Mouse (Mus musculus): Measurements from ENCODE around the gene Lce6a. TPM values are rescaled to one million over a fixed set of nuclear protein-coding genes. Genes with fewer than 3 reads are reported as not detected.

Lce6a gene
- polyA plus RNA-seq (2015; fragmentation: Nextera tagmentation; extraction: Ambion mirVana): not detected in 2 replicates

- no peaks in the 10 kb centered on the region for H3K36me3 ChIP-seq
- H3K4me2 ChIP-seq: no peak within 1 kb of the TSS
- H3K27ac ChIP-seq: no peak within 1 kb of the TSS
- H3K9ac ChIP-seq: no peak within 1 kb of the TSS
- H3K9me3 ChIP-seq (replicated peaks): no peaks in the 10 kb centered on the region
- ATAC-seq (ENCODE audit: low read depth): no peak
- WGBS (ENCODE audit: insufficient replicate concordance): 44% methylated on average over 2 of the region's 2 CpGs
- no peak within 1 kb of the TSS for H3K4me3 ChIP-seq (replicated peaks)
- no peaks in the 10 kb centered on the region for H3K4me1 ChIP-seq (replicated peaks)
- no peaks in the 10 kb centered on the region for H3K27me3 ChIP-seq
- no peak for DNase-seq
Observed at GRCm38 (mm10) chr3:92621560-92621959, at the start of gene Lce6a. Gene Lce6a, minus strand, starts transcription at chr3:92621660.

- H3K9ac ChIP-seq: no peak within 1 kb of the TSS
- H3K27ac ChIP-seq: no peak within 1 kb of the TSS
- no peaks in the 10 kb centered on the region for H3K4me1 ChIP-seq (replicated peaks)
- ATAC-seq (ENCODE audit: low read depth) (no peak), DNase-seq (no peak)
- no peaks in the 10 kb centered on the region for H3K36me3 ChIP-seq
- no peaks in the 10 kb centered on the region for H3K9me3 ChIP-seq (replicated peaks)
- H3K4me3 ChIP-seq (replicated peaks): no peak within 1 kb of the TSS
- H3K4me2 ChIP-seq: no peak within 1 kb of the TSS
- H3K27me3 ChIP-seq: no peaks in the 10 kb centered on the region
Observed at GRCm38 (mm10) chr3:92670215-92670614, 48.8 kb upstream of the Lce6a start, which contains the start of gene Lce1a2. Gene Lce1a2, minus strand, starts transcription at chr3:92670315.

DNA sequence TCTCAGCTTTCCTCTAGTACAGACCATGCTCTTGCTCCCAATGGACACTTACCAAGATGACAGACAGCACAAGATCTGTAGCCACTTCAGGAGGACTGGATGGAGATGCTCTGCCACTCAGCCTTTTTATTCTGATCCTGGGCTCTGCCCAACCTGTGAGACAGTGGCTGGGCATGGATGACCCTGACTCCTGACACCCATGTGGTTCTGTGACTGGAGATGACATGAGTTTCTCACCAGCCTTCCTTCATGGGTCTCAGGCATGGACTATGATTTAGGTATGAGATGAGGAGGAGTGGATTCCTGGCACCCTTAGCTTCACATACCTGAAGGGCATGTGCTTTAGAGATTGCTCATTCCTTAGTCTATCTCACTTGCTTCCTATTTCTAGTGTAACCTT is 35.4 kb upstream of the Lce6a start, which contains the start of gene Lce1b:
Lce1b (minus strand) TSS at position 101 of the 400 bp plus-strand sequence.
- no peak within 1 kb of the TSS for H3K4me2 ChIP-seq
- no peak within 1 kb of the TSS for H3K4me3 ChIP-seq (replicated peaks)
- no peaks in the 10 kb centered on the region for H3K36me3 ChIP-seq
- H3K4me1 ChIP-seq (replicated peaks): no peaks in the 10 kb centered on the region
- no peaks in the 10 kb centered on the region for H3K27me3 ChIP-seq
- DNase-seq: no peak
- no peaks in the 10 kb centered on the region for H3K9me3 ChIP-seq (replicated peaks)
- no peak within 1 kb of the TSS for H3K9ac ChIP-seq
- H3K27ac ChIP-seq: no peak within 1 kb of the TSS
- no peak for ATAC-seq (ENCODE audit: low read depth)

DNA sequence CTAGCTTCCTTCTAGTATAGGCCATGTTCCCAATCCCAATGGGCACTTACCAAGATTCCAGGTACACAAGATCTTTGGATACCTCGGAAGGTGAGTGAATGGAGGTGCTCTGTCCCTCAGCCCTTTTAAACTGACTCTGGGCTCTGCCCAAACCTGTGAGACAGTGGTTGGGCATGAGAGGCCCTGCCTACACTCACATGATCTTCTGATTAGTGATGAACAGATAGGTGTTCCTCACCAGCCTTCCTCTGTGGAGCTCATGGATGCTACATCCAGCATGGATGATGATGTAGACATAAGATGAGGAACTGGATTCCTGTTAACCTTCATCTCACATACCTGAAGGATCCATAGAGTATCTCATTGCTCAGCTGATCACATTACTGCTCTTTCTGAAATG is 26.7 kb upstream of the Lce6a start, which contains the start of gene Lce1a1:
Lce1a1 (minus strand) TSS at position 101 of the 400 bp plus-strand sequence.
- 58% methylated on average over 1 of the region's 1 CpGs for WGBS (ENCODE audit: insufficient replicate concordance)
- no peak for ATAC-seq (ENCODE audit: low read depth)
- H3K9me3 ChIP-seq (replicated peaks): no peaks in the 10 kb centered on the region
- no peaks in the 10 kb centered on the region for H3K36me3 ChIP-seq
- no peaks in the 10 kb centered on the region for H3K27me3 ChIP-seq
- DNase-seq: no peak
- H3K9ac ChIP-seq: no peak within 1 kb of the TSS
- H3K4me3 ChIP-seq (replicated peaks): no peak within 1 kb of the TSS
- H3K4me1 ChIP-seq (replicated peaks): no peaks in the 10 kb centered on the region
- H3K27ac ChIP-seq: no peak within 1 kb of the TSS
- H3K4me2 ChIP-seq: no peak within 1 kb of the TSS

DNA sequence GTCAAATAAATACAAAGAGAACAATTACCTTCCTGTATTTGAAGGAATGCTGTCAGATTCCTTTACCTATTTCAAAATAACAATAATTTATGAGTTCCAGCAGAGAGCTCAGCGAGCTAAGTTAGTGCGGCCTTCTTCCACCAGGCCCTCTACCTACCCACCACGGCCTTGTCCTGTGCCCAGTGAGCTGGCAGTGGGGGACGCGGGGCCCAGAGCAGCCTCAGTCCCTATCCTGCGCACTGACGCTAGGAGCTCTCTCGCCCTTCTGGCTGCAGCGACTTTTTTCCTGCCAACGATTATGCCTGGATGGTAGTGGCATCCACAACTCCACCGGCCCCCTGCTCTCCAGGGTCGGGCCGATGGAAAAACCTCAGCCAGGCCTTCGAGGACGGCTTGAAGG is 18.4 kb upstream of the Lce6a start:
- no peak for ATAC-seq (ENCODE audit: low read depth)
- no peak overlapping the region for H3K27ac ChIP-seq

GRCm38 (mm10) chr3:92638653-92638991 is 17.2 kb upstream of the Lce6a start:
- no peak for ATAC-seq (ENCODE audit: low read depth)
- no peak overlapping the region for H3K9ac ChIP-seq
- no peaks in the 10 kb centered on the region for H3K36me3 ChIP-seq
- H3K4me1 ChIP-seq (replicated peaks): no peaks in the 10 kb centered on the region
- H3K4me3 ChIP-seq (replicated peaks): no peak overlapping the region
- DNase-seq: no peak
- no peaks in the 10 kb centered on the region for H3K27me3 ChIP-seq
- H3K4me2 ChIP-seq: no peak overlapping the region
- H3K9me3 ChIP-seq (replicated peaks): no peaks in the 10 kb centered on the region
- 55% methylated on average over 3 of the region's 3 CpGs for WGBS (ENCODE audit: insufficient replicate concordance)
- H3K27ac ChIP-seq: no peak overlapping the region

More for the DNA sequence above, 18.4 kb upstream of the Lce6a start:
- Histone ChIP-seq H3K36me3 (no peaks in the 10 kb centered on the region), H3K4me1 (replicated peaks) (no peaks in the 10 kb centered on the region), H3K27me3 (no peaks in the 10 kb centered on the region), H3K4me2 (no peak overlapping the region), H3K9me3 (replicated peaks) (no peaks in the 10 kb centered on the region), H3K9ac (no peak overlapping the region), H3K4me3 (replicated peaks) (no peak overlapping the region)
- DNase-seq: no peak
- WGBS (ENCODE audit: insufficient replicate concordance): 83% methylated on average over 15 of the region's 15 CpGs

GRCm38 (mm10) chr3:92637745-92638652 is 16.5 kb upstream of the Lce6a start:
- no peaks in the 10 kb centered on the region for H3K9me3 ChIP-seq (replicated peaks)
- no peaks in the 10 kb centered on the region for H3K4me1 ChIP-seq (replicated peaks)
- H3K9ac ChIP-seq: no peak overlapping the region
- ATAC-seq (ENCODE audit: low read depth) (no peak), DNase-seq (no peak)
- no peak overlapping the region for H3K27ac ChIP-seq
- H3K4me2 ChIP-seq: no peak overlapping the region
- H3K27me3 ChIP-seq: no peaks in the 10 kb centered on the region
- WGBS (ENCODE audit: insufficient replicate concordance): 43% methylated on average over 1 of the region's 1 CpGs
- H3K4me3 ChIP-seq (replicated peaks): no peak overlapping the region
- no peaks in the 10 kb centered on the region for H3K36me3 ChIP-seq

DNA sequence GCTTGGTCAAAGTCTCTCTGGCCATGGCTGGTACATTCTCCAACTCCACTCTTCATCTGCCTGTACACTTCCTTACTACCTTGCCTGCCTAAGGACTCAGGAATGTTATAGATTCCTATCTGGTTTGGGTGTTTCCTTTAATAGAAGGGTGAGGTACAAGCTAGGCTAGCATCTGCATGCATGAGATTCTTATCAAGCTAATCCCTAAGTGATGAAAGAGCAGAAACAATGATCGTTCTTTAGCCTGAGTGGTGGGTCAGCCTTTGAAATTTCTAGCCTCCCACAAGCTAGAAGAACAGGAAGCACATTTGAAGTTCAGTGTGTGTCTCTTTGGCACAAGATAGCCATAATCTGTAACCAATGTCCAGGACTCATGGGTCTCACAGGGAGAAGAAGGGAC is 11.7 kb downstream of the Lce6a start:
- H3K4me1 ChIP-seq (replicated peaks): no peaks in the 10 kb centered on the region
- H3K4me3 ChIP-seq (replicated peaks): no peak overlapping the region
- H3K4me2 ChIP-seq: no peak overlapping the region
- H3K9me3 ChIP-seq (replicated peaks): no peaks in the 10 kb centered on the region
- no peaks in the 10 kb centered on the region for H3K27me3 ChIP-seq
- ATAC-seq (ENCODE audit: low read depth): no peak
- no peaks in the 10 kb centered on the region for H3K36me3 ChIP-seq
- WGBS (ENCODE audit: insufficient replicate concordance): 34% methylated on average over 1 of the region's 1 CpGs
- H3K9ac ChIP-seq: no peak overlapping the region
- DNase-seq: no peak
- no peak overlapping the region for H3K27ac ChIP-seq

GRCm38 (mm10) chr3:92607392-92607791 is 14.1 kb downstream of the Lce6a start, which contains the start of gene 2210017I01Rik:
Gene 2210017I01Rik, minus strand, starts transcription at chr3:92607492.
- DNase-seq (no peak), ATAC-seq (ENCODE audit: low read depth) (no peak)
- Histone ChIP-seq H3K4me1 (replicated peaks) (no peaks in the 10 kb centered on the region), H3K9ac (no peak within 1 kb of the TSS), H3K9me3 (replicated peaks) (no peaks in the 10 kb centered on the region), H3K4me2 (no peak within 1 kb of the TSS), H3K27me3 (no peaks in the 10 kb centered on the region), H3K36me3 (no peaks in the 10 kb centered on the region), H3K4me3 (replicated peaks) (no peak within 1 kb of the TSS), H3K27ac (no peak within 1 kb of the TSS)

DNA sequence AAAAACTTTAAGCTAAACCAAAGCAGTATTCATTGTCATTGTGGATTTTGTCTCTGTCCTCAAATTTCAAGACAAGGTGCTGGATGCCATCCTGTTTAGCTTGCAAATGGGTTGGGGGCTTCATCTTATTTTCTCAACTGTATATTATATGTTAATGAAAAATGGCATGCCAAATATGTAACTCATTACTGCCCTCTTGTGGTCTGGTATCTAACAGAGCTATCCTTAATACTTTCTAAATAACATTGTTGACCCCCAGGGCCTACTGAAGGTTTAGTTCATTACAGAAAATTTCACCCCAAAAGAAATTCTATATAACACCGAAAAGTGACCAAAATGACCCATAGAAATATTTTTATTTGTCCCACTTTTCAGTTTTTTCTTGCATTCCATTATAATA is 19.3 kb downstream of the Lce6a start:
- Histone ChIP-seq H3K27ac (no peak overlapping the region), H3K9ac (no peak overlapping the region), H3K9me3 (replicated peaks) (no peaks in the 10 kb centered on the region), H3K4me2 (no peak overlapping the region), H3K36me3 (no peaks in the 10 kb centered on the region), H3K4me1 (replicated peaks) (no peaks in the 10 kb centered on the region), H3K27me3 (no peaks in the 10 kb centered on the region), H3K4me3 (replicated peaks) (no peak overlapping the region)
- 15% methylated on average over 1 of the region's 1 CpGs for WGBS (ENCODE audit: insufficient replicate concordance)
- DNase-seq (no peak), ATAC-seq (ENCODE audit: low read depth) (no peak)

DNA sequence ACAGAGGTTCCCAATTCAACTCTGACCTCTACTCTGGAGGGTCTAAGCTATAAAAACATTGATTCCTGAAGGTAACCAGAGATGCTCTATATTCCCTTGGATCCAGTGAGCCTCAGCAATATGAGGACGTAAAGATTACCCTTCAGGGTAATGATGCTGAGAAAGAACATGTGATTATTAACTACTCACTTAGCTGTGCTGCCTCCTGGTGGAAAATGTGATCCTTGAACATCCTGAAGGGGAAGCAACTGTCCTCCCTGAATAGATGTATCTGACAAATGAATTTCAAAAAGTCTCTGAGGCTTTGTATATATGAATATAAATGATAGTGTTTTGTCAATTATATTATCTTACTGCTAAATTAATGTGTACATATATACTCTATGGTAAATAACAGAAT is 21.0 kb downstream of the Lce6a start:
- ATAC-seq (ENCODE audit: low read depth) (no peak), DNase-seq (no peak)
- 45% methylated on average over 1 of the region's 1 CpGs for WGBS (ENCODE audit: insufficient replicate concordance)
- no peak overlapping the region for H3K27ac ChIP-seq
- H3K27me3 ChIP-seq: no peaks in the 10 kb centered on the region
- H3K36me3 ChIP-seq: no peaks in the 10 kb centered on the region
- no peak overlapping the region for H3K4me2 ChIP-seq
- H3K9me3 ChIP-seq (replicated peaks): no peaks in the 10 kb centered on the region
- no peak overlapping the region for H3K9ac ChIP-seq
- H3K4me1 ChIP-seq (replicated peaks): no peaks in the 10 kb centered on the region
- H3K4me3 ChIP-seq (replicated peaks): no peak overlapping the region

GRCm38 (mm10) chr3:92599973-92600372 is 21.5 kb downstream of the Lce6a start:
- Histone ChIP-seq H3K9ac (no peak overlapping the region), H3K4me2 (no peak overlapping the region), H3K27me3 (no peaks in the 10 kb centered on the region), H3K9me3 (replicated peaks) (no peaks in the 10 kb centered on the region), H3K4me1 (replicated peaks) (no peaks in the 10 kb centered on the region), H3K4me3 (replicated peaks) (no peak overlapping the region), H3K36me3 (no peaks in the 10 kb centered on the region), H3K27ac (no peak overlapping the region)
- no peak for DNase-seq
- ATAC-seq (ENCODE audit: low read depth): no peak

All from liver, embryonic 13.5 days (tissue).